Mouse (Mus musculus): Measurements from ENCODE around the gene Lck. TPM values are rescaled to one million over a fixed set of nuclear protein-coding genes. Genes with fewer than 3 reads are reported as not detected.
"Not testable (repeated sequence)": the region's sequence is repeated elsewhere in the genome, so short reads cannot be mapped to it uniquely, and the experiment has no call there.

Lck gene
- polyA plus RNA-seq, 1 experiment from 2014 or later = 8.8 TPM

DNA sequence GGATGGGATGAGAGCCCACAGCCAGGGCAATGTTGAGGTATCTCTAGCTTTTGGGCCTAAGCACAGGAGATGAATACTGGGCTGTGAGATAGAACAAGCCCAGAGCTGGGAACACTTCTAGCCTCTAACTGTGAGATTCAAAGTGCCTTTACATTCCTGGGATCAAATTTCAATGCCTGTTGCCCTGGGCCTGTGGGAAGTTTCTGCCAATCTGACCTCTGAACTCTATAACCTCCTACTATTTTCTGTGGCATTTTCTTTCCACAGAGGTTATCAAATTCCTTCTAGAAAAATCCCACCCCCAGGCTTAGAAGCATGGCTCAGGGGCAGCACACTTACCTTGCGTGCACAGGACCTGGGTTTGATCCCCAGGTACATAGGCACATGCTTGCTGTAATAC is 23.1 kb downstream of the Lck start:
- no peak for TF ChIP-seq CTCF (IDR thresholded peaks at IDR 0.05; ENCODE audit: low read depth)
- Histone ChIP-seq H3K9me3 (replicated peaks; ENCODE audit: low read length) (no peaks in the 10 kb centered on the region), H3K4me3 (replicated peaks; ENCODE audit: low read depth, low read length) (no peak overlapping the region), H3K27ac (no peak overlapping the region), H3K36me3 (ENCODE audit: insufficient read depth, low read length) (no peaks in the 10 kb centered on the region), H3K27me3 (ENCODE audit: insufficient read depth, low read length) (no peaks in the 10 kb centered on the region), H3K4me2 (ENCODE audit: low read length) (no peak overlapping the region), H3K4me1 (replicated peaks; ENCODE audit: insufficient read depth, low read length) (no peaks in the 10 kb centered on the region), H3K9ac (ENCODE audit: low read depth, low read length) (no peak overlapping the region)
- ATAC-seq (replicated peaks; ENCODE audit: low FRiP score, low read depth) (no peak), DNase-seq (ENCODE audit: low spot score) (no peak)
- 52% methylated on average over 1 of the region's 1 CpGs for WGBS

DNA sequence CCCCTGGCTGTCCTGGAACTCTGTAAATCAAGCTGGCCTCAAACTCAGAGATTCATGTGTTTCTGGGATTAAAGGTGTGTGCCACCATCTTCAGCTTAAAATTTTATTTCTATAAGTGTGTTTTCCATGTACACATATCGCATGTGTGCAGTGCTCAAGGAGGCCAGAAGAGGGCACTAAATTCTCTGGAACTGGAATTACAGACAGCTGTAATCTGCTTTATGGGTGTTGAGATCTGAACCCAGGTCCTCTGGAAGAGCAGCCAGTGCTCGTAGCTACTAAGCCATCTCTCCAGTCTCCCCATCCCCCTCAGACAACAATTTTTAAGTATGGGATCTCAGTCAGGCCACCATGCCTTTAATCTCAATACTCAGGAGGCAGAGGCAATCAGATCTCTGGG is 24.1 kb downstream of the Lck start:
- Histone ChIP-seq H3K4me2 (ENCODE audit: low read length) (no peak overlapping the region), H3K4me3 (replicated peaks; ENCODE audit: low read depth, low read length) (no peak overlapping the region), H3K27me3 (ENCODE audit: insufficient read depth, low read length) (no peaks in the 10 kb centered on the region), H3K36me3 (ENCODE audit: insufficient read depth, low read length) (no peaks in the 10 kb centered on the region), H3K27ac (no peak overlapping the region), H3K9me3 (replicated peaks; ENCODE audit: low read length) (no peaks in the 10 kb centered on the region), H3K4me1 (replicated peaks; ENCODE audit: insufficient read depth, low read length) (no peaks in the 10 kb centered on the region), H3K9ac (ENCODE audit: low read depth, low read length) (no peak overlapping the region)
- TF ChIP-seq CTCF (IDR thresholded peaks at IDR 0.05; ENCODE audit: low read depth) = peak; percentile 62
- ATAC-seq (replicated peaks; ENCODE audit: low FRiP score, low read depth) = no peak
- 92% methylated on average over 2 of the region's 2 CpGs for WGBS
- no peak for DNase-seq (ENCODE audit: low spot score)

DNA sequence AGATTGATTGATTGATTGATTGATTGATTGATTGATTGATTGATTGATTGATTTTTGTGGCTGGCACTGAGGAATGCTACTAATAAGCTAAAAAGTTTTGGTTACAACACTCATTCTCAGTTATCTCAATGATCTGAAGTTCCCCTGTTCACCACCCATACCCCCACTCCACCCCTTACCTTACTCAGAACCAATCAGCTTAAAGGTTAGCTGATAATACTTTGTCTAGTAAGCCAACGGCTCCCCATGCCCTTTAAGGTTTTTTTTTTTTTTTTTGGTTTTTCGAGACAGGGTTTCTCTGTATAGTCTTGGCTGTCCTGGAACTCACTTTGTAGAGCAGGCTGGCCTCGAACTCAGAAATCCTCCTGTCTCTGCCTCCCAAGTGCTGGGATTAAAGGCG is 25.8 kb downstream of the Lck start:
- 82% methylated on average over 4 of the region's 4 CpGs for WGBS
- ATAC-seq (replicated peaks; ENCODE audit: low FRiP score, low read depth) = not testable (repeated sequence)

DNA sequence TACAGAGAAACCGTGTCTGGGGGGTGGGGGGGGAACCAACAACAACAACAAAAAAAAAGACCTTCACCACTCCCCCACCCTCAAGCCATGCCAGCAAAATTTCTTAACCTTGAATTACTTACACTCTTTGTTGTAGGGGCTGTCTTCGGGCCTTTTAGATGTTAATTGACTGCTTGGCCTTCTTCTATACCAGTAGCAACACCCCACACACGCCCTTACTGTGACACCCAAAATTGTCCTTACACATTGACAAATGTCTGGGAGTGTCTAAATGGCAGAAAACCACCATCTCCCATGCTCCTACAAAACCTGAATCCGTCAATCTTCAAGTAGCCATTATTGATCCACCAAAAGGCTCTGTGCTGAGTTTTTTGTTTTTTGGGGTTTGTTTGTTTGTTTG is 29.3 kb downstream of the Lck start:
- Histone ChIP-seq H3K4me1 (replicated peaks; ENCODE audit: insufficient read depth, low read length) (peaks cover 11% of the 10 kb centered on the region; the same call in 1 of the 2 replicates), H3K4me2 (ENCODE audit: low read length) (no peak overlapping the region), H3K27ac (no peak overlapping the region), H3K9me3 (replicated peaks; ENCODE audit: low read length) (no peaks in the 10 kb centered on the region), H3K27me3 (ENCODE audit: insufficient read depth, low read length) (no peaks in the 10 kb centered on the region), H3K36me3 (ENCODE audit: insufficient read depth, low read length) (no peaks in the 10 kb centered on the region), H3K4me3 (replicated peaks; ENCODE audit: low read depth, low read length) (no peak overlapping the region), H3K9ac (ENCODE audit: low read depth, low read length) (no peak overlapping the region)
- no peak for DNase-seq (ENCODE audit: low spot score)
- no peak for TF ChIP-seq CTCF (IDR thresholded peaks at IDR 0.05; ENCODE audit: low read depth)
- no peak for ATAC-seq (replicated peaks; ENCODE audit: low FRiP score, low read depth)
- 84% methylated on average over 4 of the region's 4 CpGs for WGBS

More for the DNA sequence above, 25.8 kb downstream of the Lck start:
- H3K4me3 ChIP-seq (replicated peaks; ENCODE audit: low read depth, low read length); H3K4me1 ChIP-seq (replicated peaks; ENCODE audit: insufficient read depth, low read length); DNase-seq (ENCODE audit: low spot score); H3K36me3 ChIP-seq (ENCODE audit: insufficient read depth, low read length); H3K27ac ChIP-seq; H3K9ac ChIP-seq (ENCODE audit: low read depth, low read length); H3K9me3 ChIP-seq (replicated peaks; ENCODE audit: low read length); H3K27me3 ChIP-seq (ENCODE audit: insufficient read depth, low read length); H3K4me2 ChIP-seq (ENCODE audit: low read length): not testable (repeated sequence)

DNA sequence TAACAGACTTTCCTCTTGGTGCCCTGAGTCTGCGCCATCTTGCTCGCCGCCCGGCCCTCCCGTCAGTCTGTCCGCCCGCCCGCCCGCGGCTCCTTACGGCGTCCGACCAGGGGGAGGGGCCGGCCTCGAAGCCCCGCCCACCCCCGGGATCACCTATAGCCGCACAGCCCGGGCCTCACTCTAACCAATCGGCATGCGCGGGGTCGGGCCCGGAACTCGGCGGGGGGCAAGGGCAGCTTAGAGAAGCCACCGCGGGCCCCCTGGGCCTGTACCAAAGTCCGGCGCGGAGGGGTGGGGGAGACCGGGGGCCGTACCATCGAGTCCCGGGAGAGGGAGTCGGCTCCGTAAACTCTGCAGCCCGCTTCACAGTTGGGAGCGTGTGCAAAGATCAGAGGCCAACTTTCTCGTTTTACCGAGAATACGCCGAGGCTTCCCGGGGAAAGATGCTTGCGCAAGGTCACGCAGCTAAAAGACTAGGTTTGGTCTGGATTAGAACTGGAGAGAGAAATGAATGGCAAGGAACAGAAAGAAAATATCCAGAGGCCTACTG is 30.8 kb downstream of the Lck start, which contains the start of gene Hdac1:
TSS of gene Hdac1 (minus strand) at position 122 of the 550 bp plus-strand sequence.
- DNase-seq (ENCODE audit: low spot score) = peak; percentile 99
- ATAC-seq (replicated peaks; ENCODE audit: low FRiP score, low read depth) = peak; percentile 100
- WGBS = under 1% methylated on average over 41 of the region's 46 CpGs

DNA sequence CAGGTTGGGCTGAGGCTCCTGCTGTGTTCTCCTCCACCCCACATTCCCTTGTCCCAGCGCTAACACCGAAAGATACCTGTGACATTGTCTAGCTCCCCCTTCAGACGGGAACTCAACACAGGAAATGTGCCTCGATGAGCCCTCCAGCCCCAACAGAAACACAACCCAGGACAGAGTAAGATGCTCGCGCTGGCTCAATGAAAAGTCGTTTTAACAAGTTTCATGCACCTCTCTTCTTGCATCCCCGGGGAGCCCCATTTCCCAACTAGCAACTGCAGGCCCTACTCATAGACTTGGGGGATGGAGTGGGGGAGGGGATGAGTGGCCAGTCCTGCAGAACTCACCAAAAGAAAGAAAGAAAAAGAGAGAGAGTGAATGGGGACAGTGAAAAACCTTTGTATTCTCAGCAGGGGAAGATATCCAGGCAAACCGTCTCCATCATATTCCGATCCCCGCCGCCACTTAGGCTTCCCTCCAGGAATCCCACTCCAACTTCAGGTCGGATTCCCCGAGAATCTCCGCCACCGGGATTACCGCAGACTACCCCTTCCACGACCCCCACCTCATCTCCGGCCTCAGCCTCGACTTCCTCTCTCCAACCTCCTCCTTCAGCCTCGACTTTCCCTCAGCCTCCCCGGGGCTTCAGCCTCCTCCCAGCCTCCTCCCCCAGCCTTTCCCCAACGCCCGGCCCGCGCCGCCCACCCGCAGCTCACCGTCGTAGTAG is 31.4 kb downstream of the Lck start:
- TF ChIP-seq CTCF (IDR thresholded peaks at IDR 0.05; ENCODE audit: low read depth) = peak; percentile 48; the same call in 1 of the 2 replicates
- peak; percentile 36 for DNase-seq (ENCODE audit: low spot score)
- peak overlapping the region; percentile 87 for H3K9ac ChIP-seq (ENCODE audit: low read depth, low read length)
- H3K4me3 ChIP-seq (replicated peaks; ENCODE audit: low read depth, low read length) = peak overlapping the region; percentile 87
- no peaks in the 10 kb centered on the region for H3K9me3 ChIP-seq (replicated peaks; ENCODE audit: low read length)
- H3K27me3 ChIP-seq (ENCODE audit: insufficient read depth, low read length) = no peaks in the 10 kb centered on the region
- under 1% methylated on average over 30 of the region's 30 CpGs for WGBS
- peak overlapping the region; percentile 87 for H3K4me2 ChIP-seq (ENCODE audit: low read length)
- peak overlapping the region; percentile 88 for H3K27ac ChIP-seq
- no peaks in the 10 kb centered on the region for H3K36me3 ChIP-seq (ENCODE audit: insufficient read depth, low read length)
- no peak; the same call in 1 of the 2 replicates for ATAC-seq (replicated peaks; ENCODE audit: low FRiP score, low read depth)
- H3K4me1 ChIP-seq (replicated peaks; ENCODE audit: insufficient read depth, low read length) = peaks cover 11% of the 10 kb centered on the region; the same call in 1 of the 2 replicates

More for the DNA sequence above, 30.8 kb downstream of the Lck start, which contains the start of gene Hdac1:
- H3K27me3 ChIP-seq (ENCODE audit: insufficient read depth, low read length) = no peaks in the 10 kb centered on the region
- H3K9ac ChIP-seq (ENCODE audit: low read depth, low read length) = peak within 1 kb of the TSS; percentile 87
- peaks cover 11% of the 10 kb centered on the region; the same call in 1 of the 2 replicates for H3K4me1 ChIP-seq (replicated peaks; ENCODE audit: insufficient read depth, low read length)
- no peaks in the 10 kb centered on the region for H3K36me3 ChIP-seq (ENCODE audit: insufficient read depth, low read length)
- peak within 1 kb of the TSS; percentile 88 for H3K27ac ChIP-seq
- peak within 1 kb of the TSS; percentile 87 for H3K4me2 ChIP-seq (ENCODE audit: low read length)
- TF ChIP-seq CTCF (IDR thresholded peaks at IDR 0.05; ENCODE audit: low read depth) = peak; percentile 28; the same call in 1 of the 2 replicates
- peak within 1 kb of the TSS; percentile 87 for H3K4me3 ChIP-seq (replicated peaks; ENCODE audit: low read depth, low read length)
- no peaks in the 10 kb centered on the region for H3K9me3 ChIP-seq (replicated peaks; ENCODE audit: low read length)

All from kidney, postnatal 0 days (tissue).